Mouse (Mus musculus) heart, postnatal 0 days (tissue): ENCODE measurements around the gene Arglu1.

Experiments
- CTCF ChIP-seq: IDR thresholded peaks from 2 replicates; pipeline ENCODE4 v1.5.1; 2016; ENCODE audit warnings: antibody characterized with exemption, control low read depth, low read depth
- EP300 ChIP-seq: IDR thresholded peaks from 2 replicates; pipeline ENCODE4 v1.6.1; 2016; ENCODE audit warnings: antibody characterized with exemption, low read depth

- TF ChIP-seq CTCF (no peak), EP300 (no peak)
Measured at GRCm38 (mm10) chr8:8624017-8624416, 66.3 kb downstream of the Arglu1 start.
